Mouse (Mus musculus) neutrophil, adult 5-6 weeks (primary cell): ENCODE measurements around the gene Bpifa3. TPM values are rescaled to one million over a fixed set of nuclear protein-coding genes. Genes with fewer than 3 reads are reported as not detected.
"Not testable (repeated sequence)": the region's sequence is repeated elsewhere in the genome, so short reads cannot be mapped to it uniquely, and the experiment has no call there.

ENCODE experiments used
- ATAC-seq: fragments of 151-379, 151-347 bp; 2 replicates; pipeline ENCODE4 v1.8.0; 2017; ENCODE audit warnings: mild to moderate bottlenecking, moderate TSS enrichment; ENCODE audit not compliant: insufficient number of reproducible peaks, poor library complexity, low FRiP score, severe bottlenecking; ENCODE audit errors: extremely low read depth
- total RNA-seq: library from RNA; stranded (forward); fragments of 200-1000 nt; gene quantifications from 2 replicates; pipeline ENCODE4 v1.2.3, GENCODE M21; 2017

Bpifa3 gene
- not detected in 2 replicates for total RNA-seq

DNA sequence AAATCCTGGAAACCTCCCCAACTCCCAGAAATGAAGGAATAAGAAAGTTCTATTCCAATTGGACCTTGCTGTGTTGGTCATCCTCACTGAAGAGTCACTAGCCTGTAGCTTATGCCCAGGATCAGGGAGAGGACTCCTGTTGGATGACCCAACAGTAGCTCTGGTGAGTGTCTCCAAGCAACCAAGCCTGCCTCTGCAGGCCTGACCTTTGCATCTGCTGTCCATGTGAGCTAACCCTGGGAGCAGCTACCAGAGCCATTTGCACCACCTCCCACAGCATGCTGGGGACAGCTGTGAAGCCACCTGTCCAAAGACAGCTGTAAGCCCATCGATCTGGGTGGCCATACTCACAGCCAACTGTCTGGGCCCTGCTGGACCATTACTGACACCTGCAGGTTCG is at the start of gene Bpifa3:
Gene Bpifa3, plus strand, starts transcription at position 217 of the 400 bp plus-strand sequence.
- ATAC-seq, result no peak

DNA sequence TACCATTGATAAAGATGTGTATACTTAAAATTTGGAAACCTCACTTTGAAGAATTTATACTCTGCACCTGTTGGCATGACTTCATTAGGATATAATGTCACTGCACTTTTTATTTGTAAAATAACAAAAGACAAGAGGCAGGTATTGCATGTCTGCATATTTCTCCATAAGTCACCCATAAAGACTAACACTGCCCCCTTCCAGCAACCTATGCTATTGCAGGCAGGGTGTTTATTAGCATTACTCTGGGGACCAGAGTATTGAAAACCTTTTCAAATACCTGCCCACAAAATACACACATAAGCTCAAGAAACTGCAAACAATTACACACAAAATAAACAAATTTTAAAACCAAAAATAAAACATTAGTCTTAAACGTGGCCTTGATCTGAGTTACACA is 32.4 kb upstream of the Bpifa3 start:
- no peak for ATAC-seq

DNA sequence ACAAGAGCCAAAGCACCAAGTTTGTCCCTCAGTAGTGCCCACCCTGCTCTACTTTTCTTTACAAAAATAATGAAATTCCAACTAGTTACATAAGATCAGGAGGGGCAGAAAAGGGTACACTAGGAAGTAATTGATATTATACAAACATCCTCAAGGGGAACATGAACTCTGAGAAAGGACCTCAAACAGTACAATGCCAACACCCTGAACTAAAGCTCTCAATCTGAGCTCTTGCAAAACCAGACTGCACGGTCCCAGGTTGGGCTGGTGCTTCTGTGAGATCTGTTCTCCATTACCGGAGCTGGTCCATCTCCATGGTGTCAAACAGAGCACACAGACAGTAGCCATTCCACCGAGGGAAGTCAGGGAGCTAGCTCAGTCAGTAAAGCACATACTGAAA is 12.8 kb upstream of the Bpifa3 start:
- no peak for ATAC-seq

- no peak for ATAC-seq
Observed at GRCm38 (mm10) chr2:154142580-154142979, 12.4 kb downstream of the Bpifa3 start, which contains the start of gene Bpifa1. Gene Bpifa1, plus strand, starts transcription at chr2:154142880.

DNA sequence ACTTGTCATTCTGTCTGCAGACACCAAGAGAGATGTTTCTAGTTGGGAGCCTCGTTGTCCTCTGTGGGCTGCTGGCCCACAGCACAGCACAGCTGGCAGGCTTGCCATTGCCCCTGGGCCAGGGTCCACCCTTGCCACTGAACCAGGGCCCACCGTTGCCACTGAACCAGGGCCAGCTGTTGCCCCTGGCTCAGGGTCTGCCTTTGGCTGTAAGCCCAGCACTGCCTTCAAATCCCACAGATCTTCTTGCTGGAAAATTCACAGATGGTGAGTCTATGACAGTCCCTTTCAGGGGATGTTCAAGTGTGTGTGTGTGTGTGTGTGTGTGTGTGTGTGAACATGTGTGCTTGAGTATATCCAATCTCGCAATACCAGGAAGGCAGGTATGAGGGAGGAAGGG is 13.6 kb downstream of the Bpifa3 start:
- ATAC-seq, result no peak

- no peak for ATAC-seq
Observed at GRCm38 (mm10) chr2:154147496-154147895, 17.4 kb downstream of the Bpifa3 start.

DNA sequence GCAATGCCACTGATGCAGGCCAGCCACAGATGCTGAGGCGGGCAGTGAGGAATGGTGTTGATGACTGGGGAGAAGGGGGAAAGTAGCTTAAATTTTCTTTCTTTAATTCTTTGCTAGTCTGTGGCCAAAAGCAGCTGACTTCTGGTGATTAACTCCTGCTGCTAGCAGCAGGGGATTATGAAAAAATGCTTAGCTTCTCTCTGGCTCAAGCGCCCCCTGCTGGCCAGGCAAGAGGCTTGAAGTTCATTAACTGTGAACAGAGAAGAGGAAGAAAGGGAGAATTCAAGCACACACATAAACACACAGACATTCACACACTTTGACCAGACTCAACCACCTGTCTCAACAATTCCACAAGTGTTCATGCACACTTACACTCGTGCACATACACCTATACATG is 28.3 kb downstream of the Bpifa3 start:
- ATAC-seq, result no peak

DNA sequence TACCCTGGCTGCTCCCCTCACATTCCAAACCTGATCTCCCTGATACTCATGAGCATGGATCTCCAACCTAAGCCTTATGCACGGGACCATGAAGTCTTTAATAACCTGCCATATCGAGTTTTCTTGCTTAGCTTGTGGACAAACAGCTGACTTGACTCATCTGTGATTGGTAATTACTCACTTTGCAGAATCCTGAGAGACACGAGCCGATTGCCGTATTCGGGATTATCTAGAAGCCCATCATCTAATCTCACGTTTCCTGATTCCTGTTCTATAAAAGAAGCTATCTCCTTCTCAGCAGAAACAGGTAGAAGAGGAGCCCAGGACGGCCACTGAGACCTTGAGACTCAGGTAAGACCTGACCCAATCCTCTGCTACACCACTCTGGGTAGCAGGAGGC is 32.2 kb downstream of the Bpifa3 start, which contains the start of gene Bpifa5:
Gene Bpifa5, plus strand, starts transcription at position 301 of the 400 bp plus-strand sequence.
- no peak for ATAC-seq

DNA sequence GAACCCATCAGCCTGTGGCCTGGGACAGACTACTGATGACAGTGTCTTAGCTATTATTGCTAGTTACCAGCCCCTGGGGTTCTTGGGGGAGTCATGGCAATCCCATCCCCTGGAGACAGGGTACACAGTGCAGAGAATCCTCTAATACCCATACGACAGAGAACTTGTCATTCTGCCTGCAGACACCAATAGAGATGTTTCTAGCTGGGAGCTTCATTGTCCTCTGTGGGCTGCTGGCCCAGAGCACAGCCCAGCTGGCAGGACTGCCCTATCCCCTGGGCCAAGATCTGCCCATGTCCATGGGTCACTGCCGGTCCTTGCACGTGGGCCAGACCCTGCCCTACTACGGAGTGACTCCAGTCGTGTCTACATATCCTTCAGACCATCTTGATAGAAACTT is 33.2 kb downstream of the Bpifa3 start:
- ATAC-seq, result no peak

- ATAC-seq, result no peak
Observed at GRCm38 (mm10) chr2:154169172-154169571, 39.0 kb downstream of the Bpifa3 start.

DNA sequence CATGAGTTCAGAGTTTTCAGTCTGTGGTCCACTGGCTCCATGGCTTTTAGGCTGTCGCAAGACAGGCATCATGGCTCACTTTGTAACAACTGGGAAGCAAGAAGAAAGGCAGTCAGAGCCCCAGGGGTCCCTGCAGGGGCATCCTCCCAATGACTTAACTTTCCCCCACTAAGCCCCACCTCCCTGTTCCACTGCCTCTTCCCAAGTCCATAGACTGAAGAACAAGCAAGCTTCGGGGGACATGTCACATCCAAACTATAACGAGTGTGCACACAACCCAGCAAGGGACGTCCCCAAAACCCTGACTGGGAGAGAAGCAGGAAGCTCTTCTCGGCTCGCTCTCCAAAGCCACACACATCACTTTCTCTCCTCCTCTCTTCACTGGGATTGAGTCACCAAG is 41.5 kb downstream of the Bpifa3 start:
- no peak for ATAC-seq

- no peak for ATAC-seq
Observed at GRCm38 (mm10) chr2:154173313-154173712, 43.2 kb downstream of the Bpifa3 start.

GRCm38 (mm10) chr2:154181900-154182299 is 51.8 kb downstream of the Bpifa3 start:
- not testable (repeated sequence) for ATAC-seq

DNA sequence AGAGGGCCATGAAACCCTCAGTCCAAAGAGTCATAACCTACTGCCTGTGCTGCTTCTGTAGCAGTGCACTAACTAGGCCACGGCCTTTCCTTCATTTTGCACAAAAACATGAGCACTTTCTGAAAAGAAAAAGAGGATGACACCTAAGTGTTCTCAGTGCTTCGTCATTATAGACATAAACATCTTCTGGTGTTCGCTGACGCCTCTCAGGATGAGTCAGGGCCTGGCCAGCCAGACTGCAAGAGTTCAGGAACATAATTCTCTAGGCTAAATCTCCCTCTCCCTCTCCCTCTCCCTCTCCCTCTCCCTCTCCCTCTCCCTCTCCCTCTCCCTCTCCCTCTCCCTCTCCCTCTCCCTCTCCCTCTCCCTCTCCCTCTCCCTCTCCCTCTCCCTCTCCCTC is 52.9 kb downstream of the Bpifa3 start:
- ATAC-seq, result not testable (repeated sequence)

DNA sequence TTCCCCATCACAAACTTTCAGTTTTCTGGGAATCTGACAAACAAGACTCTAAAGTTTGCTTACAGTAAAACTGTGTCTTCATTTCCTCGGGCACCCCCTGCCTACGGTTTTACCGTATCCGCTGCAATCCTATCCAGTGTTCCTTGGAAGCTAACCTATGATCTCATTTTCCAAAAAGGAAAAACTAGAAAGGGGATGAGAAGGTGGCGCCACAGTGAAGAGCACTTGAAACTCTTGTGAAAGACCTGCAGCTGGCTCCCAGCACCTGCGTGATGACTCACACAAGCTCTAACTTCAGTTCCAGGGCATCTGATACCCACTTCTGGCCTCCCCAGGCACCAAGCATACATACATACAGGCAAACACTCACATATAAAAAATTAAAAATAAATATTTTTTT is 55.2 kb downstream of the Bpifa3 start:
- no peak for ATAC-seq

DNA sequence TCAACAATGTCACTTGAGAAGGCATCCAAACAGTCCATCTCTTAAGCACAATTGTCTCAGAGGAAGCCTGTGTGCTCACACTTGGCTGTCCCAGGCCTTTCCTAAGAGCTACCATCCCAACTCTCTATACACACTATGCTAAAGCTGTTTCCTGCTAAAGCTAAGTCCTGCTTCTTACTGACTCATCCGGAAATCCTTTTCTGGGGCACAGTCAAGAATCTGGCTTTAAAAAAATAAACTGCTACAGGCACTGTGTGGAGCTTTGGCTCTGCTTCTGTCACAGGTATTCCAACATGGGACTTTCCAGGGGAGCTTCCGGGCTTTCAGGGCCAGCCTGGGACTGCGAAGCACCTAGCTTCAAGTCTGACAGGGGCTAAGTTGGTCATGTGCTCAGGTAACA is 55.6 kb downstream of the Bpifa3 start:
- no peak for ATAC-seq

DNA sequence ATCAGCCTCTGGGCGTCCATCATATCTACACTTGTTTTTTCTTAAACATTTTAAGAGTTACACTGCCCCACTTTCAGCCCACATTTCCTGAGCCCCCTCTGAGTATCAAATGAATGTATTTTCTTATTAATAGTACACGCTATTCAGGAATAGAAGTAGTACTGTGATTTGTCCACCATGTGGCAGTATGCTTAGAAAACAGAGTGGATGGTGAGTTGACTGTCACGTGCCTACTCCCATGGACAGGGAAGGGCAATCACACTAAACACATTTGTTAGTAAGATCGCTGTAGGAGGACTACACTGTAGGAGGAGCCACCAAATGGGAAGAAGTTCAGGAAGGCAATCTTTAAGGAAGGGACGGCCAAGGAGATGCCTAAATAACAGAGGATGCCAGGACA is 57.3 kb downstream of the Bpifa3 start:
- ATAC-seq, result no peak

Other genes starting within 250 kb of the Bpifa3 start
- gene Bpifb6, start 229.9 kb upstream of the Bpifa3 start, total RNA-seq, result 0.74 TPM in 1 of 2 replicates, not detected in the other
- gene Bpifb3, start 212.1 kb upstream of the Bpifa3 start, total RNA-seq, result not detected in 2 replicates
- gene Bpifb4, start 192.1 kb upstream of the Bpifa3 start, total RNA-seq, result not detected in 2 replicates
- gene Bpifa6, start 155.4 kb upstream of the Bpifa3 start, total RNA-seq, result not detected in 2 replicates
- not detected in 2 replicates for gene Bpifa2, start 122.1 kb upstream of the Bpifa3 start, total RNA-seq
- gene Bpifa1, start 12.5 kb downstream of the Bpifa3 start, total RNA-seq, result not detected in 2 replicates
- not detected in 2 replicates for gene Bpifa5, start 32.3 kb downstream of the Bpifa3 start, total RNA-seq
- gene Bpifb1, start 60.5 kb downstream of the Bpifa3 start, total RNA-seq, result not detected in 2 replicates
- gene Bpifb5, start 93.4 kb downstream of the Bpifa3 start, total RNA-seq, result not detected in 2 replicates
- gene Bpifb9a, start 127.5 kb downstream of the Bpifa3 start, total RNA-seq, result not detected in 2 replicates
- gene Bpifb9b, start 176.9 kb downstream of the Bpifa3 start, total RNA-seq, result not detected in 2 replicates
- 9.8 and 10.1 TPM in 2 replicates for gene Cdk5rap1, start 242.7 kb downstream of the Bpifa3 start, total RNA-seq